1 mouse cellular context compared by ENCODE assay signal in the genomic region with DNA sequence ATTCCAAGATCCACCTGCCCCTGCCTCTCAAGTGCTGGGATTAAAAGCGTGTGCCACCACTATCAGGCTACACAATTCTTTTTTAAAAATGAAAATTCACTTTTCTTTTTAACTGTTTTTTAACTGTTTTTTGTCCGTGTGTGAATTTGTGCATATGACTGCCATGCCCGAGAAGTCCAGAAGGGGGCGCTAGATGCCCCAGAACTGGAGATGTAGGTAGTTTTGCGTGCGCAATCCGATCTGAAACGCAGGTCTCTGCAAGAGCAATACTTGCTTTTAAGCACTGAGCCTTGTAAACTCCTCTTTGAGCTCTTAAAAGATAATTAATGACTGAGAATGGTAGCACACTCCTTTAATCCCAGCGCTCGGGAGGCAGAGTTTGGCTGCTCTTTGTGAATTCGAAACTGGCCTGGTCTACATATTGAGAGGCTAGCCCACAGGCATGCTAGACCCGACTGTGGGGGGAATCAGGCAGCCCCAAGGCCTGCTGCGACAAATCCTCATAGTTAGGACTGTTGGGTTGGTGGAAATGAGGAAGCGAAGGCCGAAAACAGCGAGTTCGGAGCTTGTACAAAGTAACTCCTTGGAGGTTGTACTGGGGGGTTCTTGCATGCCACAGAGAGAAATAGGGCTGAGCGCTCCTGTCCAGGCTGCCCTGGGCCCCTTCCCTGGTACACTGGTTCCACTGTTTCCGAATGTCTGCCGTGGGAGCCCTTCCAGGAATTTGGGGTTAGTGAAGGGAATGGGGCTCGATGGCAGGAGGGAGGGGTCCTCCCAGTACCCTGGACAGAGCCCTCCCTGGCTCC.
TF ChIP-seq lines count a peak whose summit lies in the region.

No protein-coding gene starts in this region.

TF ChIP-seq in MEL, 35 proteins besides CTCF, POLR2A, EP300 and RAD21 (continued from another document):
- peak; percentile 54; the same call in 1 of the 2 replicates for TF ChIP-seq MAZ (IDR thresholded peaks at IDR 0.05; ENCODE audit: low read depth, low read length)
- TF ChIP-seq HCFC1 (IDR thresholded peaks at IDR 0.05; ENCODE audit: low read depth, low read length), result 0 out of 2 replicates have a peak, but pooled peaks have one; percentile 28
- no peak for TF ChIP-seq BHLHE40 (IDR thresholded peaks at IDR 0.05; ENCODE audit: borderline replicate concordance, low read depth, low read length)
- TF ChIP-seq ZC3H11A (IDR thresholded peaks at IDR 0.05; ENCODE audit: low read depth, low read length), result no peak; the same call in 1 of the 2 replicates
- TF ChIP-seq NELFE (IDR thresholded peaks at IDR 0.05; ENCODE audit: low read depth, low read length), result peak; percentile 41; the same call in 1 of the 2 replicates
- no peak for TF ChIP-seq GABPA (IDR thresholded peaks at IDR 0.05; ENCODE audit: low read depth, low read length)
- peak; percentile 35; the same call in 1 of the 2 replicates for TF ChIP-seq NRF1 (IDR thresholded peaks at IDR 0.05; ENCODE audit: insufficient read depth, low read depth, low read length, poor library complexity, severe bottlenecking)
